Mouse (Mus musculus) lung, postnatal 25 days (tissue): ENCODE measurements around the gene Mtcl1.

Experiments
- DNase-seq: peaks from one replicate; pipeline ENCODE4 v3.0.0; 2022; ENCODE audit warnings: low spot score

The Mtcl1 gene

GRCm38 (mm10) chr17:66325440-66326203, 123.9 kb downstream of the Mtcl1 start:
- DNase-seq, result no peak

- DNase-seq, result no peak
Measured at GRCm38 (mm10) chr17:66324836-66325235, 124.7 kb downstream of the Mtcl1 start.

GRCm38 (mm10) chr17:66322646-66323255, 126.8 kb downstream of the Mtcl1 start:
- no peak for DNase-seq

- DNase-seq, result no peak
Measured at GRCm38 (mm10) chr17:66321933-66322332, 127.6 kb downstream of the Mtcl1 start.

GRCm38 (mm10) chr17:66320716-66321372, 128.7 kb downstream of the Mtcl1 start:
- no peak for DNase-seq

- no peak for DNase-seq
Measured at GRCm38 (mm10) chr17:66318031-66318430, 131.5 kb downstream of the Mtcl1 start.

GRCm38 (mm10) chr17:66317576-66317975, 132.0 kb downstream of the Mtcl1 start:
- DNase-seq, result no peak

GRCm38 (mm10) chr17:66317156-66317555, 132.4 kb downstream of the Mtcl1 start:
- no peak for DNase-seq

GRCm38 (mm10) chr17:66315451-66315850, 134.1 kb downstream of the Mtcl1 start:
- DNase-seq, result no peak

- no peak for DNase-seq
Measured at GRCm38 (mm10) chr17:66314566-66315285, 134.8 kb downstream of the Mtcl1 start.

GRCm38 (mm10) chr17:66301906-66302305, 147.6 kb downstream of the Mtcl1 start:
- DNase-seq, result no peak

GRCm38 (mm10) chr17:66301267-66301666, 148.3 kb downstream of the Mtcl1 start:
- DNase-seq, result no peak

- no peak for DNase-seq
Measured at GRCm38 (mm10) chr17:66297721-66298120, 151.8 kb downstream of the Mtcl1 start.

GRCm38 (mm10) chr17:66293581-66293980, 156.0 kb downstream of the Mtcl1 start:
- no peak for DNase-seq

GRCm38 (mm10) chr17:66289894-66290293, 159.7 kb downstream of the Mtcl1 start:
- DNase-seq, result no peak
